Mouse (Mus musculus): ENCODE results near the gene Ciz1. TPM values are rescaled to one million over a fixed set of nuclear protein-coding genes. Genes with fewer than 3 reads are reported as not detected.

Ciz1 gene
- polyA plus RNA-seq, 1 experiment = 225 TPM

DNA sequence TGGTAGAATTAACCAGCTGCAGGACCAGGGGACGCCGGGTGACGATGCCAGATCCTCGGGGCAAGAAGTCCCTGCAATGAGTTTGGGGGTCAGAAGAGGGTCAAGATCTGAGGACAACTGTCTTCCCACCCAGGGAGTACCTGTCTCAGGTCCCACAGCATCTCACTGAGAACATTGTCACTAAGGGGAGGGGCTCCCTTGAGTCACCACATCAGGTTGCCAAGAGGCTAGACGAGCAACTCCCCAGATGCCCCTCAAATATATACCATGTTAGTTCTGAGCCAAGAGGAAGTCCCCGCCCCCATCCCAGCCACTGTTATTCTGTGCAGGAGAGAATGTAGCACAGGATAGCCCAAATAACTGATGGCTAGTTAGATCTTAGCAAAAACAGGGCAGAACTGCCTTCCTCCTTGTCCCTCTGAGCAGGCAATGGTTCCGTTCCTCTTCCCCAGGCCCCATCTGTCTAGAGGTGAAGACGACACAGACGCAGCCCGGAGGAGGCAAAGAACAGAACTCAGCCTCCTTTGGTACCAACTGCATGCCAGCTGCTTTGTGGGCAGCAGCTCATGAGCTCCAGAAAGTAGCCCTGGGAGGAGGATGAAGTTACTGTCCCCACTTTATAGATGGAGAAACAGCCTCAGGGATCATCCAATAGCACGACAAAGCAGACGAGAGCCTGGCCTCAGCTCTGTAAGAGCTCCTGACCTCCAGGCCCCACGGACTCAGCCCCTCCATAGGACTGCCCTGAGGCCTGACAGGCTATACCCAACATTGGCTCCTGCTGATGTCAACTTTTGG is 11.1 kb upstream of the Ciz1 start:
- no peak for TF ChIP-seq CTCF (IDR thresholded peaks at IDR 0.05; ENCODE audit: borderline replicate concordance, extremely low read depth, insufficient read depth, insufficient read length)
- TF ChIP-seq POLR2A (IDR thresholded peaks at IDR 0.05; ENCODE audit: borderline replicate concordance, extremely low read depth, insufficient read depth, insufficient read length, poor library complexity, severe bottlenecking) = no peak
- DNase-seq (ENCODE audit: low read depth) = no peak

DNA sequence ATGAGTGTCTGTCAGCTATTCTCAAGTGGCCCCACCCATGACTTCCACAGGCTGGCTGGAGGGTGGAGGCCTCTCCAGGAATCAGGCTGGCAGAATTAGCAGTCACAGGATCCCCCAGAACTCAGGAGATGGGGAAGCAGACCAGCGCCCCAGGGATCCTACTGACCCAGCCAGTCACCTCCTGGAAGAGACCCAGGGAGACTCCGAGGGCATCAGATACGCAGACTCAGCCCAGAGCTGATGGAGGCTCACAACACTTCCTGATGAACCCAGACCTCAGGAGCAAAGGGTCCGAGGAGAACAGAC is 10.5 kb upstream of the Ciz1 start:
- DNase-seq (ENCODE audit: low read depth) = no peak
- TF ChIP-seq POLR2A (IDR thresholded peaks at IDR 0.05; ENCODE audit: borderline replicate concordance, extremely low read depth, insufficient read depth, insufficient read length, poor library complexity, severe bottlenecking) = no peak

DNA sequence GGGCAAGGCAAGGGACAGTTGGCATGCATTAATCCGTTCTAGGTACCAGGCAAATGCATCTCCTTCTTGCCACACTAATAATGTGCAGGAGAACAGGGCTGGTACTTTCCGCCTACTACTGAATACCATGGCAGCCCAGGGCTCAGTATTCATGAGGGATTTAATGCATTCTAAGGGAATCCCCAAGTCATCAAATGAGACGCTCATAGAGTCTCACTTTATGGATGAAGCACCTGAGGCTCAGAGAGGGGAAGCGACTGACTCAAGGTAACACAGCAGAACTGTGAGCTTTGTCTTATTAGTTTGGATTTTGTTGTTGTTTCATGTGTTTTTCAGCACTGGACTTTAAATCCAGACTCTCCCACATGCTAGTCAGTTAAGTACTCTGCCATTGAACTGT is 10.1 kb upstream of the Ciz1 start:
- no peak for DNase-seq (ENCODE audit: low read depth)
- TF ChIP-seq POLR2A (IDR thresholded peaks at IDR 0.05; ENCODE audit: borderline replicate concordance, extremely low read depth, insufficient read depth, insufficient read length, poor library complexity, severe bottlenecking) (no peak), CTCF (IDR thresholded peaks at IDR 0.05; ENCODE audit: borderline replicate concordance, extremely low read depth, insufficient read depth, insufficient read length) (no peak)

DNA sequence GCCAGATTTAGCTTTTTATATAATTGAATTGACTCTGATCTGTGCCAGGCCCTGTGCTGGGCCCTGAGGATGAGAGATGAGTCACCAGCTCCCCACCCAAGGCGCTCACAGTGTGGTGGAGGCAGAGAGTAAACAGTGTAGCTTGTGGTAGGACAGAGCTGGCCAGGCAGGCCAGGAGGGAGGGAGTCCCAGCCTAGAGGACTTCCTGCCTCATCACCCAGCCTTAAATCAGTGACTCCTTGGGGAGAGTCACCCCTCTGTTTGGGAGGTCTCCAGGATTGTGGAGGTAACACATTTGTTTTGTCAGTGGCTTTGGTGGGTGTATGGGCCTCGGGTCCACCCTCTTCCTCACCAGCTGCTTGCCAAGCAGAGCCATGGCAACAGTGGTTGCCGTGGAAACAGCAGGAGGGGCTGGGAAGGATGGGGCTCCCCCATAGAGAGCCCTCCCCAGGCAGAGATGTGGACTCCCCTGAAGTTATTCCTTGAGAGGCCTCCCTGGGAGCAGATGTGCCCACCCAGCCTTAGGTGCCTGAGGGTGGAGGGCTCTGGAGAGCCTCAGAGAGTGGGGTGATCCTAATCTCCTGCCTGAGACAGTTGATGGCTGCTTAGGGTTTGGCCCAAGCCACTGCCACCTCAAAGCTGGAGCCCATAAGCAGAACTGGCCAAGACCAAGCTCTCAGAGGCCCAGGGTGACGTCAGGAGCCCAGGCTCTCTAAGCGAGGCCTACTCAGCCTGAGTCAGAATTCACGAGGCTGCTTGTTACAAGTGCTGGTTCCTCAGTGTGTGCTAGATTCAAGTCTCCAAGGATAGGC is 9.4 kb upstream of the Ciz1 start:
- peak; percentile 30 for DNase-seq (ENCODE audit: low read depth)
- no peak for TF ChIP-seq POLR2A (IDR thresholded peaks at IDR 0.05; ENCODE audit: borderline replicate concordance, extremely low read depth, insufficient read depth, insufficient read length, poor library complexity, severe bottlenecking)
- TF ChIP-seq CTCF (IDR thresholded peaks at IDR 0.05; ENCODE audit: borderline replicate concordance, extremely low read depth, insufficient read depth, insufficient read length) = no peak

DNA sequence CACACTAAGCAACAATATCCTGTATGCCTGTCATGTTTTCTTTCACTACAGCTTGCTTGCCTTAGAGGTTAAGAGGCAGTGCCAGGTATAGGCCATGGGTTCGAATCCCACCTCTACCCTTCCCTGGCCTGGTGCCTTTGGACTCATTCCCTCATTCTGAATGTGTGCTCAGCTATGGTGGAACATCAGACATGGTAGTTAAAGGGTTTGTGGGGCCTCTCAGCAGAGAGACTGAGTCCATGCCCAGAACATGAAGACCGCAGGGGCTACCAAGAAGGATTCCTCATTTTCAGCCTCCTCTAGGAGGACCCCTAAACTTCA is 8.8 kb upstream of the Ciz1 start:
- TF ChIP-seq CTCF (IDR thresholded peaks at IDR 0.05; ENCODE audit: borderline replicate concordance, extremely low read depth, insufficient read depth, insufficient read length) (no peak), POLR2A (IDR thresholded peaks at IDR 0.05; ENCODE audit: borderline replicate concordance, extremely low read depth, insufficient read depth, insufficient read length, poor library complexity, severe bottlenecking) (no peak)
- DNase-seq (ENCODE audit: low read depth) = no peak

DNA sequence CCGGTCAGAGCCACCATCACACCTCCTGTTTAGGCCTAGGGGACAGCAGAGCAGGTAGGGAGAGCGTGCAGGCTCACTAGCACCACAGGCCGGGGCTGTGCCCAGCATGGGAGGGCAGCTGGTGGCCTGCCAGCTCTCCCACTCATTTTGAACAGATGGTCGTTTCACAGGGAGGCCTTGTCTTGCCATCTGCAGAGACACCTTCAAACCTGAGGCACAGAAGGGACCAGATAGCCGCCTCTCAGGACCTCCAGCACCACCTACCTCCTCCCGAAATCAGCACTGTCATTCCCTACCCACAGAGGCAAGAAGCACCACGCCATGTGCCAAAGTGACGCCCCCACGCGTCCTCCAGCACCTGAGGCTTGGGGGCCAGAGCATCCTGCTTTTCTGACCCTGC is 8.1 kb upstream of the Ciz1 start:
- TF ChIP-seq POLR2A (IDR thresholded peaks at IDR 0.05; ENCODE audit: borderline replicate concordance, extremely low read depth, insufficient read depth, insufficient read length, poor library complexity, severe bottlenecking) (no peak), CTCF (IDR thresholded peaks at IDR 0.05; ENCODE audit: borderline replicate concordance, extremely low read depth, insufficient read depth, insufficient read length) (no peak)
- DNase-seq (ENCODE audit: low read depth) = peak; percentile 59

DNA sequence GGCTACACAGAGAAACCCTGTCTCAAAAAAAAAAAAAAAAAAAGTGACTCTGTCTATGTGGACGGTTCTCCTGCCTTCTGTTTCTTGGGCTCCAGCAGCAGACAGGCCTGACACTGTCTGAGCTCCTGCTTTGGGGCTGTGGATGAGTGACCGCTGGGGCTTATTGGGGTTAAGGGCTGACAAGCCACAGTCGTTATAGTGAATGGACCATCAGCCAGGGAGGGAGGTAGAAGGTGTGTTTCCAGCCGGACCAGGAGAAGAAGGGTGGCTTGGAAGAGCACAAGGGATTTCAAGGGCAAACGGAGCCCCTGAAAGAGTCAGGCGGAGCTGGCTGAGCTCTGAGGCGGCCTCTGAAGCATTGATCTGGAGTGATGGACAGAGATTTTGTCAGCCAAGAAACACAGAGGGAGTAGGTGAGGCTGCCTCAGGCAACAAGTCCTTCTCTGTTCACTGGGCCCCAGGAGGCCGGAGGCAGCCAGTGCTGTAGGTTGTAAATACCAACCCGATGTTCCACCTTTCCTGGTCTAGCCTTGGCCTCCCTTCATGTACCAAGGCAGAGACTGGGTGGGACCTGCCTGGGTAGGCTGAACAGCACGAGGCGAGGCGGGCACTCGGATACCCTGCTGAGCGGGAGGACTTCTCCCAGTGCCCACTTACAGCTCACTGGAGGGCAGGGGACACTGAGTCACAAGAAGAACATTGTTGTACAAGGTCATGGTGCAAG is 7.4 kb upstream of the Ciz1 start:
- no peak for DNase-seq (ENCODE audit: low read depth)
- TF ChIP-seq POLR2A (IDR thresholded peaks at IDR 0.05; ENCODE audit: borderline replicate concordance, extremely low read depth, insufficient read depth, insufficient read length, poor library complexity, severe bottlenecking) = no peak
- no peak for TF ChIP-seq CTCF (IDR thresholded peaks at IDR 0.05; ENCODE audit: borderline replicate concordance, extremely low read depth, insufficient read depth, insufficient read length)

DNA sequence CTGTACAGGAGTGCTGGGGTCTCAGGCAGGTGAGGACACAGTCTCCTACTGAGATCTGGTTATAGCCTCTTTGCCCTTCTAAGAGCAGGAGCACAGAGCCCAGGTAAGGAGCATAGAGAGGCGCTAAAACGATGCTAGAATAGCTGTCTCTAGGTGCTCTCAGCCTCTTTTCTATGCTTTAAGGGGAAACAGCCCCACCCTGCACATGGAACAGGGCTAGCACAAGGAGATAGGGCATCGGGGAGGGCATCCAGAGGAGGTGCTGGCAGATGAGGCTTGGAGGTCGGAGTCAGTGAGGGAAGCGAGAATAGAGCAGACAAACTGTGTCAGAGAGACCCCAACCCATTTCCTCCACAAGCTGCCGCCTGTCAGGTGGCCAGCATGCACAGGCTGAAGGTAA is 5.1 kb upstream of the Ciz1 start:
- no peak for TF ChIP-seq CTCF (IDR thresholded peaks at IDR 0.05; ENCODE audit: borderline replicate concordance, extremely low read depth, insufficient read depth, insufficient read length)
- no peak for DNase-seq (ENCODE audit: low read depth)

DNA sequence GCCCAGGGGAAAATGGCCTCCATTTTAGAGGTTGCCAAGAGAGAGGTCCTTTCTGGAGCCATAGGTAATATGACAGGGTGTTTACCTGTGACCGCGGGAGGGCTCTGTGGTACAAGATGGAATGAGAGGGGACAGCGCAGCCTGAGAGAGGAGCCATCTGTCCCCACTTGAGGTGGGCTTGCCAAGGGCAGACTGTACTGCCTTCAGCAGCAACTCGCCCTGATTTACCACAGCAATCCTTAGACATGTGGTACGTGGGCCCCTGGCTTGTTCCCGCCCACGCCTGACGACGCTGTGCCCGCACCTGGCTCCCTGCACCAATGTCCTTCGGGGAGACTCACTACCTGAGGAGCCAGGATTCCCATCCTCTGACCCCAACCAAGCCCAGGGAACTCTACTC is 3.8 kb upstream of the Ciz1 start:
- TF ChIP-seq CTCF (IDR thresholded peaks at IDR 0.05; ENCODE audit: borderline replicate concordance, extremely low read depth, insufficient read depth, insufficient read length) (no peak), POLR2A (IDR thresholded peaks at IDR 0.05; ENCODE audit: borderline replicate concordance, extremely low read depth, insufficient read depth, insufficient read length, poor library complexity, severe bottlenecking) (no peak)
- DNase-seq (ENCODE audit: low read depth) = no peak

DNA sequence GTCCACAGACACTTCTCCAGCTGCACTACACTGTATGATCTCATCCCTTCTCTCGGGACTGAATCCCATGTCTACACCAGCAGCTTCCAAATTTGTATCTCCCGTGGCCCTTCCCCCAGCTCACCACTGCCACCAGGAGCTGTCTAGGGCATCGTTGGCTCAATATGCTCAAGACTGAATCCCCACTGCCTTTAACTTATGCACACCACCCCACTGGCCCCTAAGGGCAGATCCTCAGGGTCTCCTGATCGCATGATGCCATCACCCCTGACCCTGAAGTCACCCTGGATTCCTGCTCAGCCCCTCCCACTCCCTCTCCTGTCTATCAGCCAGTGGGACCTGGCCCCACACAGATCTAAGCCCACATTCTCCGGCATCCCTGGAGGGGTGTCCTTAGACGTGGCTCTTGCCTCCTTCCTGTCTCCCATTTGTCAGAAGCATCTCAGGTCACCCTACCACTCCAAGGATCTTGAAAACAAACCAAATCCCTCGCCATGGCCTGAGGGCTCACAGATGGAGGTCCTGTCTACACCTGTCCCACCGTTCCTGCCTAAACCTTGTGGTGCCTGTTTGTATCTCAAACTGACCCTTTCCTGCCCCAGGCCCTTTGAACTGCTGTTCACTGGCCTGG is 2.4 kb upstream of the Ciz1 start:
- TF ChIP-seq POLR2A (IDR thresholded peaks at IDR 0.05; ENCODE audit: borderline replicate concordance, extremely low read depth, insufficient read depth, insufficient read length, poor library complexity, severe bottlenecking) (no peak), CTCF (IDR thresholded peaks at IDR 0.05; ENCODE audit: borderline replicate concordance, extremely low read depth, insufficient read depth, insufficient read length) (no peak)
- DNase-seq (ENCODE audit: low read depth) = no peak

DNA sequence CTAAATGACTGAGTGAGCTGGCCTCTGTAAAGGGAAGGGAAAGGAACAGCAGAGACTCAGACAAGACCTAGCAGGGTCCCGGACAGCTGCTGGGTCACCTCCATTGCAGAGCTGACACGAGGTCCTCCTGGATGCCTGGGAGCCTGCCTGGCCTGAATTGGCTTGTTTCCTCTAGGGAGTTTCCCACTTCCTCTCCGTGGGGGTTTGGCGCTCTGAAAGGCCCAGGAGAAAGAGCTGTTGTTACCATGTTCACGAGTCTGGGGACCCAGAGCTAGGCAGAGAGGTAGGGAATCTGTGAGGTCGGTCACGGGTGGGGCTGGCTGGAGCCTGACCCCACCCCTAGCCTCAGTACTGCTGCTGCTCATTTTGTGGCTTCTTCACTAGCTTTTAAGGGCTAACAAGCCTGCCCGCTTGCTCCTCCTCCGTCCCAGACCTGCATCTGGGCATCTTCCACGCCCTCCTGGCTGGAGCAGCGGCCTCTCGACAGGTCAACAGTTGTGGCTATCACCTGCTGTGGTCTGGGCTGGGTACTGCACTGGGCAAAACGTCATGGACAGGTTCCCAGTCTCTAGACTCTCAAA is 1.6 kb upstream of the Ciz1 start:
- TF ChIP-seq POLR2A (IDR thresholded peaks at IDR 0.05; ENCODE audit: borderline replicate concordance, extremely low read depth, insufficient read depth, insufficient read length, poor library complexity, severe bottlenecking) (no peak), CTCF (IDR thresholded peaks at IDR 0.05; ENCODE audit: borderline replicate concordance, extremely low read depth, insufficient read depth, insufficient read length) (no peak)
- DNase-seq (ENCODE audit: low read depth) = no peak

All from brain, embryonic 14.5 days (tissue).